Mouse (Mus musculus): ENCODE measurements around the gene Pnma1. TPM values are rescaled to one million over a fixed set of nuclear protein-coding genes. Genes with fewer than 3 reads are reported as not detected.
A peak's percentile ranks its signal among the peaks of the same experiment; 100 is the strongest.

Gene Pnma1
- polyA plus RNA-seq, 1 experiment, result 3.2 TPM

- TF ChIP-seq POLR2A (IDR thresholded peaks at IDR 0.05; ENCODE audit: borderline replicate concordance, extremely low read depth, insufficient read depth, insufficient read length, poor library complexity, severe bottlenecking) (no peak), CTCF (IDR thresholded peaks at IDR 0.05; ENCODE audit: borderline replicate concordance, extremely low read depth, insufficient read depth, insufficient read length) (no peak)
- peak; percentile 62 for DNase-seq (ENCODE audit: low read depth)
Measured at GRCm38 (mm10) chr12:84187752-84188601, 39.7 kb upstream of the Pnma1 start.

- TF ChIP-seq POLR2A (IDR thresholded peaks at IDR 0.05; ENCODE audit: borderline replicate concordance, extremely low read depth, insufficient read depth, insufficient read length, poor library complexity, severe bottlenecking), result no peak
- TF ChIP-seq CTCF (IDR thresholded peaks at IDR 0.05; ENCODE audit: borderline replicate concordance, extremely low read depth, insufficient read depth, insufficient read length), result no peak
- DNase-seq (ENCODE audit: low read depth), result peak; percentile 88
Measured at GRCm38 (mm10) chr12:84186950-84187349, 38.7 kb upstream of the Pnma1 start.

GRCm38 (mm10) chr12:84186536-84186935, 38.2 kb upstream of the Pnma1 start:
- no peak for TF ChIP-seq CTCF (IDR thresholded peaks at IDR 0.05; ENCODE audit: borderline replicate concordance, extremely low read depth, insufficient read depth, insufficient read length)
- no peak for TF ChIP-seq POLR2A (IDR thresholded peaks at IDR 0.05; ENCODE audit: borderline replicate concordance, extremely low read depth, insufficient read depth, insufficient read length, poor library complexity, severe bottlenecking)

GRCm38 (mm10) chr12:84185547-84185946, 37.3 kb upstream of the Pnma1 start:
- DNase-seq (ENCODE audit: low read depth), result no peak

More at GRCm38 (mm10) chr12:84186536-84186935, 38.2 kb upstream of the Pnma1 start:
- peak; percentile 61 for DNase-seq (ENCODE audit: low read depth)

GRCm38 (mm10) chr12:84184979-84185378, 36.7 kb upstream of the Pnma1 start:
- TF ChIP-seq CTCF (IDR thresholded peaks at IDR 0.05; ENCODE audit: borderline replicate concordance, extremely low read depth, insufficient read depth, insufficient read length), result no peak
- no peak for TF ChIP-seq POLR2A (IDR thresholded peaks at IDR 0.05; ENCODE audit: borderline replicate concordance, extremely low read depth, insufficient read depth, insufficient read length, poor library complexity, severe bottlenecking)

More at GRCm38 (mm10) chr12:84185547-84185946, 37.3 kb upstream of the Pnma1 start:
- TF ChIP-seq POLR2A (IDR thresholded peaks at IDR 0.05; ENCODE audit: borderline replicate concordance, extremely low read depth, insufficient read depth, insufficient read length, poor library complexity, severe bottlenecking) (no peak), CTCF (IDR thresholded peaks at IDR 0.05; ENCODE audit: borderline replicate concordance, extremely low read depth, insufficient read depth, insufficient read length) (no peak)

GRCm38 (mm10) chr12:84181999-84182398, 33.7 kb upstream of the Pnma1 start:
- TF ChIP-seq CTCF (IDR thresholded peaks at IDR 0.05; ENCODE audit: borderline replicate concordance, extremely low read depth, insufficient read depth, insufficient read length), result no peak
- no peak for TF ChIP-seq POLR2A (IDR thresholded peaks at IDR 0.05; ENCODE audit: borderline replicate concordance, extremely low read depth, insufficient read depth, insufficient read length, poor library complexity, severe bottlenecking)
- peak; percentile 50 for DNase-seq (ENCODE audit: low read depth)

More at GRCm38 (mm10) chr12:84184979-84185378, 36.7 kb upstream of the Pnma1 start:
- no peak for DNase-seq (ENCODE audit: low read depth)

GRCm38 (mm10) chr12:84180701-84181435, 32.6 kb upstream of the Pnma1 start:
- no peak for TF ChIP-seq POLR2A (IDR thresholded peaks at IDR 0.05; ENCODE audit: borderline replicate concordance, extremely low read depth, insufficient read depth, insufficient read length, poor library complexity, severe bottlenecking)
- TF ChIP-seq CTCF (IDR thresholded peaks at IDR 0.05; ENCODE audit: borderline replicate concordance, extremely low read depth, insufficient read depth, insufficient read length), result no peak
- peak; percentile 93 for DNase-seq (ENCODE audit: low read depth)

- peak; percentile 61 for DNase-seq (ENCODE audit: low read depth)
- TF ChIP-seq CTCF (IDR thresholded peaks at IDR 0.05; ENCODE audit: borderline replicate concordance, extremely low read depth, insufficient read depth, insufficient read length) (no peak), POLR2A (IDR thresholded peaks at IDR 0.05; ENCODE audit: borderline replicate concordance, extremely low read depth, insufficient read depth, insufficient read length, poor library complexity, severe bottlenecking) (no peak)
Measured at GRCm38 (mm10) chr12:84180090-84180489, 31.8 kb upstream of the Pnma1 start.

- no peak for DNase-seq (ENCODE audit: low read depth)
- TF ChIP-seq CTCF (IDR thresholded peaks at IDR 0.05; ENCODE audit: borderline replicate concordance, extremely low read depth, insufficient read depth, insufficient read length) (no peak), POLR2A (IDR thresholded peaks at IDR 0.05; ENCODE audit: borderline replicate concordance, extremely low read depth, insufficient read depth, insufficient read length, poor library complexity, severe bottlenecking) (no peak)
Measured at GRCm38 (mm10) chr12:84178652-84179445, 30.6 kb upstream of the Pnma1 start.

GRCm38 (mm10) chr12:84178052-84178451, 29.8 kb upstream of the Pnma1 start:
- DNase-seq (ENCODE audit: low read depth), result no peak
- TF ChIP-seq CTCF (IDR thresholded peaks at IDR 0.05; ENCODE audit: borderline replicate concordance, extremely low read depth, insufficient read depth, insufficient read length) (no peak), POLR2A (IDR thresholded peaks at IDR 0.05; ENCODE audit: borderline replicate concordance, extremely low read depth, insufficient read depth, insufficient read length, poor library complexity, severe bottlenecking) (no peak)
